Mouse (Mus musculus): ENCODE measurements at regions not wholly inside any gene's neighbourhood (a gene's known extent, or its start where the extent isn't known, plus 50 kb on each side); places are given as distances from the start of the nearest gene placed in this dataset.
"Not testable (repeated sequence)": the region's sequence is repeated elsewhere in the genome, so short reads cannot be mapped to it uniquely, and the experiment has no call there.

GRCm38 (mm10) chr3:124193331-124193730 lies 127.3 kb upstream of the Tram1l1 start:
- DNase-seq: not testable (repeated sequence)

- not testable (repeated sequence) for DNase-seq
Observed at GRCm38 (mm10) chr3:124200226-124200940, 120.3 kb upstream of the Tram1l1 start.

DNA sequence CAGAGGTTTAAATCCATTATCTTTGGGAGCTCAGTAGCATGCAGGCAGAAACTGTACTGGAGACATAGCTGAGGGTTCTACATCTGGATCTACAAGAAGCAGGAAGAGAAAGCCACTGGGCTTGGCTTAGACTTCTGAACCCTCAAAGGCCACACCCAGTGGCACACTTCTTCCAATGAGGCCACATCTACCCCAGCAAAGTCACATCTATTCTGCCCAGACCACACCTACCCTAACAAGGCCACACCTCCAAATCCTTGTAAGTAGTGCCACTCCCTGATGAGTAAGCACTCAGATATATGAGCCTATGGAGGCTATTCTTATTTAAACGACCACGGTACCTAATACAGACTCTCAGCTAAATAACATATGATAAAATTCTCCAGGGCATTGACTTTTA lies 103.5 kb upstream of the Tram1l1 start:
- DNase-seq: no peak

DNA sequence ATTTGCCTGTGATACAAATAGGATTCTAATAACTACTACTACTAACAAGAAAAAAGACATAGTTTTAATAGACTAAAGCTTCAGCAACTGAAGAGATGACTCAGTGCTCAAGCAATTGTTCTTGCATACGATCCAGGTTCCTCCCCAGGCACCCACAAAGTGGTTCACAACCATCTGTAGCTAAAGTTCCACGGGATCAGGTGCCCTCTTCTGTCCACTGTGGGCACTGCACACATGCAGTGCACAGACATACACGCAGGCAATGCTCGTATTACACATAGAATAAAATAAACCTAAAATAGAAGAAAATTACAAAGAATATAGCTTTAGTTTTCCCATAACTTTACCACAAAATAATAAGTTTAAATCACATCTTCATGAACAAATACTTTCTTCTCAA lies 94.7 kb upstream of the Tram1l1 start:
- no peak for DNase-seq

GRCm38 (mm10) chr3:124227701-124228100 lies 93.0 kb upstream of the Tram1l1 start:
- DNase-seq: no peak

DNA sequence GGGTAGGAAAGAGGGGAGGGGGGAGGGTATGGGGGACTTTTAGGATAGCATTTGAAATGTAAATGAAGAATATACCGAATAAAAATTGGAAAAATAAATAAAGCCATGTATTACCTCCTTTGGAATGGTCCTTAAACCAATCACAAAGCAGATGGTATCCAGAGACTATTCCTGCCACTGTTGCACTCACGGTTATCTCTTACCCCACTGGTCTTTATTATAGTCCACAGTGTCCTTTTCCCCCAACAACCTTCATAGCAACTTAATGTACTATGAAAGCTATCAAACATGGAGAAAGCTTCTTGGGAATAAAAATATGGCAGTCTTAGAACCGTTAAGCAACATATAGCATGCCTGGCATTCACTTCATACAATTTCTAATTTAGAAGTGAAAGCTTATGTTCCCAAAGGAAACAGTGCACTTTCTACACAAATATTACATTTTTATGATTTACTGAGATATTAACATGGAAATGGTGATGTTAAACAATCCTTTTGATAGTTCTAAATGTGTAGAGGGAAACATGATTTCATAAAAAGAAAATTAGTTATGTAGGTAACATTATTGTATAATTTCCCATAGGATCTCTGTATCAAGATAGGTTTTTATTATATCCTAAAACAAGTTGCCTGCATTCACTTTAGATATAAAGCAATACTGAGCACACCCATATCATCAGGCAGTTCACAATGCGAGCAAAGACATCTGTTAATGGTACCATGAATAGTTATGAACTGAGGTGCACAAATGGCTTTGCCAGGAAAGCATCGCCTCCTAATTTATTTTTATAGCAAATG lies 79.5 kb upstream of the Tram1l1 start:
- no peak for DNase-seq

DNA sequence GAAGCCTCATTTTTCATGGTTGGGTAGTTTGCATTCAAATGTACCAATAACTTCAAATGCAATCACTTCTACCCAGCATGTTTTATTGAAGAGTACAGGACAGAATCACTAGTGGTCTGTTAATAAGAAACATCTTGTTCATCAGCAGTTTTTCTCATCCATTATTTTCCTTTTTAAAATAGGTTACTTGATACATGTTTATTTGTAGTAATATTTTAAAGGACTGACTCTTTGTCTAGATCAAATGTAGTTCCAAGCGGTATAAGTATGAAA lies 79.0 kb upstream of the Tram1l1 start:
- DNase-seq: no peak

DNA sequence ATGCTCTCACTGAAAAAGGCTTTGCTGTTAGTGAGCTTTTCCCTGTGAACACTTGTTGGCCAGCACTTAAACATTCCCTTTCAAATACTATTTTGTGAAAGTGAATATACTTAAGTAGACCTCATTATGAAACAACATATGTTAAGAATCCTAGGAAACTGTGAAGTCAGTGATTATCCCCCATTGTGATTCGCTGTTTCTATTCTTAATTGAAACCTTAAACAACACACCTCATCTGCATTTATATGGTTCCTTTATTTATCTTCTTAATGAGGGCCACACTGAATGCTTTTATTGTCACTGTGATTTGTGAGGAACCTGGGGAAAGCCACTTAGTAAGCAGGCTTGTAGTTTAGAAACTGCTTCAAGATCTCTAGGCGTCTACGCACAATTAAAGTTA lies 58.5 kb upstream of the Tram1l1 start:
- DNase-seq: no peak

- DNase-seq: no peak
Observed at GRCm38 (mm10) chr3:124266821-124267220, 53.8 kb upstream of the Tram1l1 start.

DNA sequence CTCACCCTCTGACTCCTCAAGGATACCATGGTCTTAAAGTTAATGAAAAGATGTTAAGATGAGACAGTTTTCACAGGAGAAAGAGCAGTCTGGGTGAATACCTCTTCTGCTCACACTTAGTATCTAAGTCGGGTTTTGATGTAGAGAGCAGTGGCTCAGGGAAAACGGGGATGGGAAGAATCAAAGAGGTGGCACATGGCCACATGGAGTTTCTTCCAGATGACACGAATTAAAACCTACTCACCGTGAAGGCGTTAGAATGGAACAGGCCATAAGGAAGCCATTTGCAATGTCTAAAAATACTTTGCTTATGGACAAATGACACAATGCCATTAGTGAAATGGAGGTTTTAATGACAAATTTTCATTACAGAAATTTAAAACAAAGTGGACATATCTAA lies 50.1 kb upstream of the Tram1l1 start:
- DNase-seq: no peak

Data from right cerebral cortex, postnatal 4 days (tissue).